Mouse (Mus musculus) myocyte (in vitro differentiated cells): ENCODE data around the gene Nfkbia. TPM values are rescaled to one million over a fixed set of nuclear protein-coding genes. Genes with fewer than 3 reads are reported as not detected.

Experiments used
- H3K27me3 ChIP-seq: one replicate; pipeline ENCODE4 v1.6.1; 2011; ENCODE audit not compliant: control insufficient read depth, insufficient read depth, insufficient read length
- H3K36me3 ChIP-seq: one replicate; pipeline ENCODE4 v1.6.1; 2011; ENCODE audit not compliant: control insufficient read depth, insufficient read depth
- H3K4me2 ChIP-seq: one replicate; pipeline ENCODE4 v1.6.1; 2011; ENCODE audit warnings: low read depth, control low read depth
- H3K4me3 ChIP-seq: one replicate; pipeline ENCODE4 v1.5.1; 2011; ENCODE audit warnings: mild to moderate bottlenecking, control low read depth, moderate library complexity
- H3K79me2 ChIP-seq: one replicate; pipeline ENCODE4 v1.6.1; 2011; ENCODE audit not compliant: control insufficient read depth, insufficient read depth
- H3ac ChIP-seq: one replicate; pipeline ENCODE4 v1.6.1; 2011; ENCODE audit not compliant: control insufficient read depth, insufficient read length
- CEBPB ChIP-seq: IDR thresholded peaks from 2 replicates; pipeline ENCODE4 v1.6.1; 2011; ENCODE audit warnings: mild to moderate bottlenecking, moderate library complexity; ENCODE audit not compliant: poor library complexity, insufficient read depth, severe bottlenecking
- E2F4 ChIP-seq: IDR thresholded peaks from one replicate; pipeline ENCODE4 v1.6.1; 2011; ENCODE audit warnings: mild to moderate bottlenecking, control low read depth, moderate library complexity; ENCODE audit not compliant: insufficient read depth
- MAX ChIP-seq: IDR thresholded peaks from one replicate; pipeline ENCODE4 v1.6.1; 2011; ENCODE audit warnings: low read depth, mild to moderate bottlenecking, control low read depth
- MYOD1 ChIP-seq, 3 experiments: IDR thresholded peaks; one replicate each; pipeline ENCODE4 v1.6.1; 2011; ENCODE audit warnings: control low read depth in 2 of 3, low read depth in 2 of 3, mild to moderate bottlenecking in 2 of 3, moderate library complexity in 1 of 3; ENCODE audit not compliant: insufficient read length in 2 of 3, control insufficient read depth in 1 of 3
- MYOG ChIP-seq, 3 experiments: IDR thresholded peaks; one replicate each; pipeline ENCODE4 v1.6.1; 2011; ENCODE audit warnings: control low read depth in 2 of 3, low read depth in 2 of 3, mild to moderate bottlenecking in 2 of 3; ENCODE audit not compliant: insufficient read length in 2 of 3, control insufficient read depth in 1 of 3, insufficient read depth in 1 of 3
- POLR2A ChIP-seq: IDR thresholded peaks from one replicate; pipeline ENCODE4 v1.6.1; 2011; ENCODE audit warnings: low read depth, mild to moderate bottlenecking, control low read depth, moderate library complexity; ENCODE audit not compliant: insufficient read length
- POLR2AphosphoS2 ChIP-seq: IDR thresholded peaks from one replicate; pipeline ENCODE4 v1.6.1; 2011; ENCODE audit warnings: low read depth, control low read depth; ENCODE audit not compliant: insufficient read length
- REST ChIP-seq: IDR thresholded peaks from one replicate; pipeline ENCODE4 v1.6.1; 2011; ENCODE audit warnings: mild to moderate bottlenecking, control low read depth, moderate library complexity; ENCODE audit not compliant: insufficient read depth, insufficient read length
- SRF ChIP-seq: IDR thresholded peaks from one replicate; pipeline ENCODE4 v1.6.1; 2011; ENCODE audit warnings: low read depth; ENCODE audit not compliant: control insufficient read depth, insufficient read length
- TCF12 ChIP-seq: IDR thresholded peaks from one replicate; pipeline ENCODE4 v1.6.1; 2011; ENCODE audit warnings: mild to moderate bottlenecking, control low read depth; ENCODE audit not compliant: poor library complexity, insufficient read depth, severe bottlenecking
- TCF3 ChIP-seq: IDR thresholded peaks from one replicate; pipeline ENCODE4 v1.6.1; 2011; ENCODE audit warnings: low read depth, control low read depth; ENCODE audit not compliant: insufficient read length
- USF1 ChIP-seq: IDR thresholded peaks from one replicate; pipeline ENCODE4 v1.6.1; 2011; ENCODE audit warnings: low read depth, mild to moderate bottlenecking, control low read depth, moderate library complexity
- polyA plus RNA-seq: library from polyadenylated mRNA; unstranded; fragments of >200 nt; fragmentation: generic; extraction: Trizol; gene quantifications from one replicate; pipeline ENCODE4 v1.2.1, GENCODE M21; 2012; ENCODE audit warnings: missing spikeins

The Nfkbia gene
- polyA plus RNA-seq, 1 experiment = 18.0 TPM

DNA sequence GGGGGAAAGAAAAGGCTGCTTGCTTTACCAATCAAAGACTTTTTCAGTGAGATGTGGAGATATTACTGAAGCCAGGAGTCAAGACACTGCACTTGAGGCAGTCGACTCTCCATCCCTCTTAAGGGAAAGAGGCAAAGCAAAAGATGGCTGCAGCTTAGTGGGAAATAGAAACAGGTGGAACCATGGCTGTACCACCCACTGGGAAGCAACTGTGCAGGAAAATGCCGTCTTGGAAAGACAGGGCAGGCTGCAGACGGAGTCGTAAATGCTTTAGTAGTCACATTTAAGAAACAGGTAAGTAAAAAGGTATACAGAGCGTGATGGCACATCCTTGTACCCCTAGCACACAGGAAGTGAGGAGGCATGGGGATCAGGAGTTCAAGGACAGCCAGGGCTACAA, 29.4 kb downstream of the Nfkbia start:
- Histone ChIP-seq H3K36me3 (no peaks in the 10 kb centered on the region), H3K27me3 (no peaks in the 10 kb centered on the region), H3ac (no peak overlapping the region), H3K4me3 (no peak overlapping the region), H3K79me2 (no peaks in the 10 kb centered on the region), H3K4me2 (no peak overlapping the region)
- no peak for TF ChIP-seq CEBPB
- no peak for TF ChIP-seq MYOG (IDR thresholded peaks at IDR 0.05; ENCODE audit: control insufficient read depth in 1 of 3, insufficient read depth in 1 of 3, insufficient read length in 2 of 3, low read depth in 2 of 3)
- no peak for TF ChIP-seq TCF12
- TF ChIP-seq POLR2A = no peak
- TF ChIP-seq SRF = no peak
- TF ChIP-seq POLR2AphosphoS2 = no peak
- TF ChIP-seq REST = no peak
- no peak for TF ChIP-seq TCF3
- no peak for TF ChIP-seq E2F4
- no peak for TF ChIP-seq MYOD1 (IDR thresholded peaks at IDR 0.05; ENCODE audit: control insufficient read depth in 1 of 3, insufficient read length in 2 of 3, low read depth in 2 of 3)
- TF ChIP-seq USF1 = no peak
- TF ChIP-seq MAX = no peak

DNA sequence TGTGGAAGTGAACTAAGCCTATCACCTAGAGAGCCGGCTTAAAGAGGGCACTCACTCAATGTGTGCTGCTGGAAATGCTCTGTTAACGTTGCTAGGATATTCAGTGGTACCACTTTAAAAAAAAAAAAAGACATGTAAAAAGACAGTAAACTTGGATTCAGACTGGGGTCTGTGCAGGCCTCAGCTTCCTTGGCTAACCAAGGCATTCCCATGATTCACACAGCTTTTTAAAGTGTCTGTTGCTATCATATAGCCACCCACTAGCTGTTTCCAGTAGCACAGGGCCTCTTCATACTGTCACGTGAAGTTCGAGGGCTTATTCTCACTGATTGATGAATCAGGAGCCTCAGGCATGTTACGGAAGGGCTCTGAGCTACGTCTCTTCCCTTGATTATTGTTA, 30.0 kb downstream of the Nfkbia start:
- H3ac ChIP-seq = no peak overlapping the region
- H3K4me2 ChIP-seq = no peak overlapping the region
- H3K36me3 ChIP-seq = no peaks in the 10 kb centered on the region
- H3K27me3 ChIP-seq = no peaks in the 10 kb centered on the region
- TF ChIP-seq CEBPB (no peak), USF1 (no peak), MAX (no peak), POLR2AphosphoS2 (no peak), SRF (no peak), E2F4 (no peak), POLR2A (no peak), MYOG (IDR thresholded peaks at IDR 0.05; ENCODE audit: control insufficient read depth in 1 of 3, insufficient read depth in 1 of 3, insufficient read length in 2 of 3, low read depth in 2 of 3) (no peak), TCF12 (no peak), TCF3 (no peak), MYOD1 (IDR thresholded peaks at IDR 0.05; ENCODE audit: control insufficient read depth in 1 of 3, insufficient read length in 2 of 3, low read depth in 2 of 3) (no peak), REST (no peak)
- no peak overlapping the region for H3K4me3 ChIP-seq
- no peaks in the 10 kb centered on the region for H3K79me2 ChIP-seq

DNA sequence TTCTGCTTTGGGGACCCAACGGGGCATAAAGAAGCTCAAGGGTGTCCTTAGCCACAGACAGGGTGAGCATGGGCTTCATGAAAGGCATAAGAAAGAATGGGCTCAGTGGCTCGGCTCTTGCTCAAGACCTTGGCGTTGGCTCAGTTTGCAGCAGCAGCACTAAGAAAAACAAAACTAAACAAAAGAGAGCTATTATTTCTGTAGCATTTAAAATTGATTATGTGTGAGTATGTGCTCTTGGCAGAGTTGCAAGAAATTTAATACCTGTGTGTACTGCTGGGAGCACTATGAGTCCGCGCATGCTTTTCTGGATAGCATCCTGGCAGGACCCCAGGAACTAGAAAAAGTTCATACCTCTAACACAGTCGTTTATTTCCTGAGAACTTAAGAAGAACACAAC, 30.7 kb downstream of the Nfkbia start:
- H3K36me3 ChIP-seq = no peaks in the 10 kb centered on the region
- no peaks in the 10 kb centered on the region for H3K79me2 ChIP-seq
- no peak overlapping the region for H3K4me3 ChIP-seq
- H3ac ChIP-seq = no peak overlapping the region
- H3K27me3 ChIP-seq = no peaks in the 10 kb centered on the region
- TF ChIP-seq MAX (no peak), TCF3 (no peak), MYOG (IDR thresholded peaks at IDR 0.05; ENCODE audit: control insufficient read depth in 1 of 3, insufficient read depth in 1 of 3, insufficient read length in 2 of 3, low read depth in 2 of 3) (no peak), POLR2A (no peak), REST (no peak), SRF (no peak), USF1 (no peak), POLR2AphosphoS2 (no peak), CEBPB (no peak), E2F4 (no peak)
- H3K4me2 ChIP-seq = no peak overlapping the region

DNA sequence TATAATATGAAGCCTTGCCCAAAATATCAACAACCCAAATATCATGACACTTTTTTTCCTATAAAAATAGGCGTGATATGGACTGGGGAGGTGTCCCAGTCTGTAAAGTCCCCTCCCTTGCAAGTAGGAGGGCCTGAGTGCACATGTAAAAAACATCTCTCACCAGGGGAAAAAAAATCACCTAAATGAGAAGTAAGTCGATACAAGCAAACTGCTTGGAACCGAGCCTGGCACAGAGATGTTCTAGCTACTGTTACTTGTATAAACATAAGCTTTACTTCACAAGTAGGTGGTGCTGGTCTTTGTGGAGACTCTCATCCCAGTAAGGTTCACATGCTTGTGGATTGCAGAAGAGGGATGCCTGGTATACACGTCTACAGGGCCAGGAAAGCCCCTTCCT, 31.5 kb downstream of the Nfkbia start:
- H3K36me3 ChIP-seq = no peaks in the 10 kb centered on the region
- H3ac ChIP-seq = no peak overlapping the region
- no peaks in the 10 kb centered on the region for H3K27me3 ChIP-seq
- no peak overlapping the region for H3K4me2 ChIP-seq
- H3K79me2 ChIP-seq = no peaks in the 10 kb centered on the region
- TF ChIP-seq TCF12 (no peak), REST (no peak), POLR2A (no peak), CEBPB (no peak), MAX (no peak), SRF (no peak), MYOD1 (IDR thresholded peaks at IDR 0.05; ENCODE audit: control insufficient read depth in 1 of 3, insufficient read length in 2 of 3, low read depth in 2 of 3) (no peak), E2F4 (no peak), POLR2AphosphoS2 (no peak)
- no peak overlapping the region for H3K4me3 ChIP-seq

DNA sequence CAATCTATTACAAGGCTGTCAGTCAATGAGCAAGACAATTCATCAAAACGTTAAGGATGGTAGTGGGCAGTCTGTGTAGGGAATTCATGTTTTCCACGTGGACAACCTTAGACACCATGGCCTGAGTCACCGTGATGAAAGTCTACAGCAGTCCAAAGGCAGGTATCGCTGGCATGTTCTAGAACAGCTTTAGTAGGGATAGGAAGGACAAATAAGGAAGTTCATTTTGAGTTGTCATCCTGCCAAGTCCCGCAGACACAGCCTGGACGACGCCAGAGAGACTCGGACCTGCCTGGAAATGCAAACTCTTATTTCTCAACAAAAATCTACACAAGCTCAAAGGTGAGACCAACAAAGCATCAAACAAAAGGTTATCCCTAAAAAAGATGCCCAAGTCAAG, 32.7 kb downstream of the Nfkbia start:
- no peaks in the 10 kb centered on the region for H3K79me2 ChIP-seq
- H3K36me3 ChIP-seq = no peaks in the 10 kb centered on the region
- no peak overlapping the region for H3K4me3 ChIP-seq
- TF ChIP-seq E2F4 = no peak
- no peak for TF ChIP-seq POLR2A
- TF ChIP-seq TCF12 = no peak
- no peak for TF ChIP-seq MAX
- TF ChIP-seq POLR2AphosphoS2 = no peak
- no peak for TF ChIP-seq MYOG (IDR thresholded peaks at IDR 0.05; ENCODE audit: control insufficient read depth in 1 of 3, insufficient read depth in 1 of 3, insufficient read length in 2 of 3, low read depth in 2 of 3)
- TF ChIP-seq MYOD1 (IDR thresholded peaks at IDR 0.05; ENCODE audit: control insufficient read depth in 1 of 3, insufficient read length in 2 of 3, low read depth in 2 of 3) = no peak
- TF ChIP-seq SRF = no peak
- no peak for TF ChIP-seq REST
- no peak for TF ChIP-seq USF1
- no peak for TF ChIP-seq CEBPB
- no peak for TF ChIP-seq TCF3
- no peak overlapping the region for H3ac ChIP-seq
- H3K27me3 ChIP-seq = no peaks in the 10 kb centered on the region
- H3K4me2 ChIP-seq = no peak overlapping the region
